Mouse (Mus musculus) T-helper 2 cell (primary cell): ENCODE results near the gene Fam131b.

Experiments
- in situ Hi-C: fragments of 300-600 bp; cut with MboI, MseI; formaldehyde crosslinking; loops from one replicate; pipeline ENCODE4 v1.15.1; 2025; ENCODE audit warnings: high pct_unique_total_duplicates

Fam131b gene

DNA sequence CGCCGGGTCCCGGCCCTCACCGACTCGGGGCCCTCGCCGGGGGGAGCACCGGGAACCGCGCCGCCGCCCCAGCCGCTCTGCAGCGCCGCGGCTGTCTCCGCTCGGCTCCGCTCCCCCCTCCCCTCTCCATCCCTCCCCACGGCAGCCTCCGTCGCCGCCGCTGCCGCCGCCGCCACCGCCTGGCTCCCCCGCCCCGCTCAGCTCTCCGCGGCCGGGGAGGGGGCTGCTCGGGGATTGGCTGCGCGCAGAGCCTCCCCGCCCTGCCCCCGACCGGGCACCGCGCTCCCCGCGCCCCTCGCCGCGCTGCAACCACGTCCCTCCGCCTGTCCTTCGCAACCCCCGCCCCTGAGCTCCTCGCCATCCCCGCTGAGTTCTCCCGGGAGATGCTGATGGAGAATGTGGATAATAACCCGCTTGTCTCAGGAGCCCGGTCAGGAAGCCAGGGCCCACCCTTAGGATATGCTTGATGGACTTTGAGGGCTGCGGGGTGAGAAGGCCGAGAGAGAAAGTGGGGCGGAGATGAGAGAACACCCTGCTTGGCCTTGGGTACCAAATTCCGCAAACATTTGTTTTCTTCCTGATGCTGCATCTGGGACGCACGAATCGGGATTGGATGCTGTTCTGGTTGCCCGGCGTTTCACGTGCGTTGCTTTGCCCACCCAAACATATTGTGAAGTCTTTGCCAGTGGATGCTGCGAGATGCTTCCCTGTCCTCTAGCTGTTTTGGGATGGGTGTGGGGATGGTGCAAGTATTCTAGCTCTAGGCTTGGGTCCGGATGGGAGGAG, at the start of gene Fam131b:
Fam131b (minus strand) TSS at position 162 of the 786 bp plus-strand sequence.
- in situ Hi-C loops = loop anchor here (25.0 kb wide), 1 partner anchor 263 kb away; the partner anchor contains the start of gene Tcaf3

DNA sequence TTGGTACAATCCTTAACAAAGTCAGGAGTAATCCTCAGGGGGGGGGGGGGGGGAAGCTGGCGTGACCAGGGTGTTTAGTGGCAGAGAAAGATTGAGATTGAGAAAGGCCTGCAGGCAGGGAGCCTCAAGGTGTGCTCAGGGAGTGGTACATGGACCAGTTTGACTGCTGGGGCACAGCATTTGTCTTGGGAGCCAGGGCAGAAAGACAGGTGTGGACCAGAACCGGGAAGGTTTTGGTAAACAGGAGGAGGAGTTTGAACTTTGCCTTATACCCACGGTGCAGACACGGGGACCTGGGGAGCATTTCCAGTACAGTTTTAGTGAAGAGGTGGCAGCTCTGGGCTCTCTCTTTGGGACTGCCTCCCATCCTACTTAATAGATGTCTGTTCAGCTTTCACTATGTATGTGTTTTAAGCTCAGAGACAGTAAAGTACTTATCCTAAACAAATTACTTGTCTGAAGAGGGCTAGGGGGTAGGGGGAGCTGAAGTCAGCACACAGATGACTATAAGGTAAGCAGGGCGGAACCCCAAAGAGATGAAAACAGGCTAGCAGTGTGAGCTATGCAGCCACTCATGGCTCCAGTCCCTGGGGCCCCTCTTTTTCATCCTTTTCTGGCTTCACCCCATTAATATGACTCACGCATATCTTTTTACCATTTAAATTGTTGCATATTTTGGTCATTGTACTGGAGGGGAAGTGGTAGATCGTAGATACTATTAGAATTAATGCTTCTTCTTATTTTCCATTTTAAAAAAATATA, 49.4 kb upstream of the Fam131b start:
- in situ Hi-C loops = no loop called here

- in situ Hi-C loops = no loop called here
Measured at GRCm38 (mm10) chr6:42372816-42373547, 48.5 kb upstream of the Fam131b start, which contains the start of gene Epha1. Epha1 (minus strand) TSS chr6:42373268.

DNA sequence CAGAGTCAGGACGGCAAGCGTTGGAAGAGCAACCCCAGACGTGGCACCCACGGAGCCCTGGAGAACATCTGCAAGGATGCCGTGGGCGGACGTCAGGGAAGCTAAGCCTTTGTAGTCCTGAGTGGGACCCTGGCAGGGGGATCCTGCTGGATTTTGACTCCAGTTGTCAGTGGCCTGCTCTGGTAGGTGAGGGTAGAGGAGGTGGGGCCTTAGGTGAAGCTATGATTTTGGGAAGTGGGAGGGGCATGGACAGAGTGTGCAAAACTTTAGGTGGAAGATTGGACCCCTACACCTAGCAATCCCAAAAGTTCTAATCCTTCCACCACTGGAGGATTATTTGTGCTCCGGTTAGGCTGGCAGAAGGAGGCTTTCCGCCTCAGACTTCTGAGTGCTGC, 48.0 kb upstream of the Fam131b start:
- in situ Hi-C loops = no loop called here

DNA sequence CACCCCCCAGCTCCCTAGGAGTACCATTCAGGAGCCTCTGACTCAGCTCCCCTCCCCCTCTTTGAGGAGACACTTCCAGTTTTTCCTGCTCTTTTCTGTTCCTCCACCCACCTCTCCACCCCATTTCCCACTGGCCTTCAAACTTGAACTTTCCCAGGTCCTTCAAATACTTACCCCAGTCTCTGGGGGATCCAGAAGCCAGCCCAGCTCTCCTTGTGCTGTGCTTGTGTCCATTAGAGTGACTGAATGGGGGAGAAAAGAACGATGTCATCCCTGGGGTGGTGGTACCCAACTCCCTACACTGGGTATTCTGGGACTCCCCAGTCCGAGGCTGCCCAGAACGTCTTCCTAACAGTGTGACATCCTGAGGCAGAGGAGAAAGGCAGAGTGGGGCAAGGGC, 47.6 kb upstream of the Fam131b start:
- in situ Hi-C loops = no loop called here

- in situ Hi-C loops = no loop called here
Measured at GRCm38 (mm10) chr6:42370630-42371363, 46.4 kb upstream of the Fam131b start.

GRCm38 (mm10) chr6:42369870-42370269, 45.4 kb upstream of the Fam131b start:
- in situ Hi-C loops = no loop called here

DNA sequence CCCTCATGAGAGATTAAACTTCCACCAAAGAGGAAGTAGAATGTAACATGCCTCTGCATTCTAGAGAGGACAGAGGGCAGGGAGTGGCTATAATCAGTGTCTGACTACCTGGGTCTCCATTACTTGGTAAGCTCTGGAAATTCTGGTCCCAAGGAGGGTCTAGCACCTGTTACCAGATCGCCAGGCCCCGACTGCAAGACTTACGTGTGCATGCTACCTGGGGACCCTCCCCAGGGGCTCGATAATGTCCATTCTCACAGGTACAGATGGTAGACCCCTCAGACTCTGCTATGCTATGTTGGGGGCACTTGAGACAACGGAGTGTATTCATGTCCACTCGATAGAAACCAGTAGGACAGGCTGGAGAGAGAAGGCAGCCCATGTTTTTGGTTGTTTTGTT, 40.8 kb upstream of the Fam131b start:
- in situ Hi-C loops = no loop called here

- in situ Hi-C loops = no loop called here
Measured at GRCm38 (mm10) chr6:42364607-42365006, 40.2 kb upstream of the Fam131b start.

GRCm38 (mm10) chr6:42364066-42364465, 39.6 kb upstream of the Fam131b start:
- in situ Hi-C loops = no loop called here

GRCm38 (mm10) chr6:42362974-42363373, 38.5 kb upstream of the Fam131b start:
- in situ Hi-C loops = no loop called here

DNA sequence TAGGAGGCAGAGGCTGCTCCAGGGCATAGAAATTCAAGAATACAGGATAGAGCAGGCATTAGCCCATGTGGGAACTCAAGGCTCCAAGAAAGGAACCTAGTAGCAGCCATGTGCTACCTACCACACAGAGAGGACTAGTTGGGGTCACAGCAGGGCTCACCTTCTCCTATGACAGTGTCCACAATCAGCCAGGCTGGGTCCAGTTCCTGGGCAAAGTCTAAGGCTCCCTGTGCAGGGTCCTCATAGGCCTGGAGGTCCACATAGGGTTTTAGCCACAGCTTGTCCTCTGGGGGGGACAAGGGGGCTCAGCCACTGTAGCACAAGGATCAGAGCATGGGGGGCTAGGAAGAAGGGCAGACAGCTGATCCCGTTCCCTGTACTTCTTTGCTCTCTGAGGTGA, 38.1 kb upstream of the Fam131b start:
- in situ Hi-C loops = no loop called here

DNA sequence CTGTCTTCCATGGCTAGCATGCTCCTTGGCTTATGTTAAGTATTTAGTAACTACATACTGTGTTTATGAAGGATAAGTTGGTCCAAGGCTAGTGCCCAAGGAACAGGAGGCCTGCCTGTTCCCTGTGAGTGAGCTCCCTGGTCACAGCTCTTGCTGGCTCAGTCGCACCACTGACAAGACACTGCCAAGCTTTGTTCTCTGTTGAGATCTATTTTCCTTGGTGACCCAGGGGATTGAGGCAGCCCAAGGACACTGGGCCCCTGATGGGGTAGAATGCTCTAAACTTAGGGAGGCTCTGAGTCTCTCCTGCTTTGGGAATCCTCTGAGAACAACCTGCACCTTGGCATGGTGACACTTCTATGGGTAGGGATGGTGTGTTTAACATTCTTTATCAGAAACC, 37.6 kb upstream of the Fam131b start:
- in situ Hi-C loops = no loop called here

- in situ Hi-C loops = no loop called here
Measured at GRCm38 (mm10) chr6:42361041-42361895, 36.8 kb upstream of the Fam131b start.

DNA sequence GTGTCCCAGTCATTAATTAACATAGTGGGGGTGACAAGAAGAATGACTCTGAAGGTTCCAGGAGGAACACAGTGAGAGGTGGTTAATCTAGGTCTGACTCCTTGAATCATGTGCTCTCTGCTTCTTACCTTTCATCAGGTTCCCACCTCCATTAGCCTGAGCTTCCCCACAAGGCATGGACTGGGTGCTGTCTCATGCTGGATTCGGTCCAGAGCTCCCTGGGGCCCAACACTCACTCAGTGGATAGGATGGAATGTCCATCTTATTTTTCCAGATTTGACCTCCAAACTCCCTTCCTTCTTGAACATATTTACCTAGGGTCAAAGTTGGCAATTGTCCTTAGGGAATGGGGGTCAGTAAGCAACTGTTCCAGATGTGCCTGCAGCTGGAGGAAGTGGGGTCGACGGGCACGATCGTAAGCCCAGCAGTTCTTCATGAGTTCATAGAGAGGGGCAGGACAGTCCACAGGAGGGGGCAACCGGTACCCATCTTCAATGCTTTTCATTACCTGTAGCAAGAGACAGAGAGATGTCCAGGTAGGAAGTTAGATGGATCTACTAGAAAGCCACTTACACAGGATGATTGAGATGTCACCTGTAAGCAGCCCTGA, 35.9 kb upstream of the Fam131b start:
- in situ Hi-C loops = no loop called here

- in situ Hi-C loops = no loop called here
Measured at GRCm38 (mm10) chr6:42359364-42360147, 35.1 kb upstream of the Fam131b start.

DNA sequence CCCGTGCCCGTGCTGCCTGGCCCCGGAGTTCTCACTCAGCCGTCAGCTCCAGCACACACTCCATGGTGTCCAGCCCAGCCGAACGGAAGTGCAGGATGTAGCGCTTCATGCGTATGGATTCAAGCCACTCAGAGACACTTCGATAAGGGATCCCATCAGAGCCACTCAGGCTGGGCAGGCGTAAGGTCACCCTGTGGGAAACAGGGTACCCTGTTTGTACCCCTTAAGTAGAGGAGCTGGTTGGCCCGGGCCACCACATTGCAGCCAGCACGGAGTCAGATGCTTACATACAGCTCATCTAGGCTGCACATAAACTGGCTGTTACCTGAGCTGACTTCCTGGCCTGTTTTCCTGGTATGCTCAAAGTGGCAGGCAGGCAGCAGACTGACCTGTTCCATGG, 34.5 kb upstream of the Fam131b start:
- in situ Hi-C loops = no loop called here

- in situ Hi-C loops = no loop called here
Measured at GRCm38 (mm10) chr6:42357901-42358300, 33.5 kb upstream of the Fam131b start.

- in situ Hi-C loops = no loop called here
Measured at GRCm38 (mm10) chr6:42356913-42357312, 32.5 kb upstream of the Fam131b start.
